Mouse (Mus musculus) limb, embryonic 14.5 days (tissue): Measurements from ENCODE around the gene Pik3cg. TPM values are rescaled to one million over a fixed set of nuclear protein-coding genes. Genes with fewer than 3 reads are reported as not detected.

Experiments used
- ATAC-seq: fragments of 200-750 bp; cut with Nextera tagmentation; 2 replicates; pipeline ENCODE4 v1.8.0; 2017; ENCODE audit warnings: low read depth, moderate number of reproducible peaks, moderate TSS enrichment; ENCODE audit not compliant: low FRiP score
- DNase-seq: peaks from one replicate; pipeline ENCODE4 v3.0.0-alpha.2; 2015; ENCODE audit warnings: low spot score
- H3K27ac ChIP-seq: fragments of 300-500 bp; sonication (generic); replicated peaks from 2 replicates; pipeline ENCODE4 v1.5.1; 2014; ENCODE audit warnings: low read depth, mild to moderate bottlenecking, low read length, moderate library complexity, mixed read lengths
- H3K27me3 ChIP-seq: fragments of 300-500 bp; sonication (generic); 2 replicates; pipeline ENCODE4 v1.6.1; 2014; ENCODE audit warnings: low read length, mixed read lengths; ENCODE audit not compliant: control insufficient read depth, insufficient read depth
- H3K36me3 ChIP-seq: fragments of 300-500 bp; sonication (generic); 2 replicates; pipeline ENCODE4 v1.6.1; 2014; ENCODE audit warnings: mild to moderate bottlenecking, low read length, moderate library complexity, mixed read lengths; ENCODE audit not compliant: control insufficient read depth, insufficient read depth
- H3K4me1 ChIP-seq: fragments of 300-500 bp; sonication (generic); 2 replicates; pipeline ENCODE4 v1.6.1; 2014; ENCODE audit warnings: antibody characterized with exemption, low read length, mixed read lengths; ENCODE audit not compliant: control insufficient read depth, insufficient read depth
- H3K4me2 ChIP-seq: fragments of 300-500 bp; sonication (generic); replicated peaks from 2 replicates; pipeline ENCODE4 v1.6.1; 2014; ENCODE audit warnings: low read depth, mild to moderate bottlenecking, low read length, moderate library complexity; ENCODE audit not compliant: severe bottlenecking
- H3K4me3 ChIP-seq: fragments of 300-500 bp; sonication (generic); replicated peaks from 2 replicates; pipeline ENCODE4 v1.5.1; 2014; ENCODE audit warnings: low read length
- H3K9ac ChIP-seq: fragments of 300-500 bp; sonication (generic); 2 replicates; pipeline ENCODE4 v1.6.1; 2014; ENCODE audit warnings: mild to moderate bottlenecking, low read depth, low read length, moderate library complexity; ENCODE audit not compliant: severe bottlenecking
- H3K9me3 ChIP-seq: fragments of 300-500 bp; sonication (generic); 2 replicates; pipeline ENCODE4 v1.6.1; 2016; ENCODE audit warnings: low read length; ENCODE audit not compliant: control insufficient read depth
- POLR2A ChIP-seq: fragments of 200-500 bp; IDR thresholded peaks from 2 replicates; pipeline ENCODE4 v1.8.0; 2012; ENCODE audit warnings: inconsistent platforms, mild to moderate bottlenecking, moderate library complexity, borderline replicate concordance; ENCODE audit not compliant: insufficient read depth, insufficient read length; ENCODE audit errors: extremely low read depth
- WGBS: fragments of 180-500 bp; shearing (Covaris S2); extraction: QIAGEN DNeasy Blood & Tissue Kit; methylation state at CpG from one replicate; pipeline ENCODE4 v1.1.7; 2014; 5-methylcytosine and 5-hydroxymethylcytosine counted together
- polyA plus RNA-seq, 2 experiments: library from polyadenylated mRNA; depleted of rRNA in 1 of 2; stranded (reverse) in 1 of 2; unstranded in 1 of 2; fragments of >200 nt; fragmentation: Nextera tagmentation in 1 of 2; extraction: Ambion mirVana in 1 of 2; gene quantifications; 2 replicates each; pipeline versions ENCODE4 v1.2.1 to v1.2.3; 2012 to 2014

The Pik3cg gene
- polyA plus RNA-seq, 2 experiments: 2.8 to 4.7 TPM

- Histone ChIP-seq H3K9me3 (no peaks in the 10 kb centered on the region), H3K4me3 (no peak overlapping the region), H3K36me3 (no peaks in the 10 kb centered on the region), H3K27me3 (no peaks in the 10 kb centered on the region), H3K9ac (no peak overlapping the region), H3K4me1 (no peaks in the 10 kb centered on the region), H3K4me2 (no peak overlapping the region), H3K27ac (no peak overlapping the region)
- ATAC-seq (no peak), DNase-seq (no peak)
- WGBS: 82% methylated on average over 15 of the region's 15 CpGs
- no peak for TF ChIP-seq POLR2A
These were observed 25.6 kb downstream of the Pik3cg start for GRCm38 (mm10) chr12:32182632-32183419.

GRCm38 (mm10) chr12:32181885-32182284 lies 26.6 kb downstream of the Pik3cg start:
- no peaks in the 10 kb centered on the region for H3K9me3 ChIP-seq
- WGBS: 19% methylated on average over 4 of the region's 4 CpGs
- H3K4me3 ChIP-seq: no peak overlapping the region
- no peaks in the 10 kb centered on the region for H3K36me3 ChIP-seq
- H3K9ac ChIP-seq: no peak overlapping the region
- no peaks in the 10 kb centered on the region for H3K27me3 ChIP-seq
- no peak overlapping the region for H3K4me2 ChIP-seq
- no peak for TF ChIP-seq POLR2A
- no peaks in the 10 kb centered on the region for H3K4me1 ChIP-seq
- ATAC-seq (no peak), DNase-seq (no peak)
- no peak overlapping the region for H3K27ac ChIP-seq

GRCm38 (mm10) chr12:32174437-32174836 lies 34.0 kb downstream of the Pik3cg start:
- Histone ChIP-seq H3K4me1 (no peaks in the 10 kb centered on the region), H3K9me3 (no peaks in the 10 kb centered on the region), H3K27ac (no peak overlapping the region), H3K36me3 (no peaks in the 10 kb centered on the region), H3K9ac (no peak overlapping the region), H3K27me3 (no peaks in the 10 kb centered on the region), H3K4me3 (no peak overlapping the region), H3K4me2 (no peak overlapping the region)
- no peak for DNase-seq
- no peak for TF ChIP-seq POLR2A
- WGBS: 88% methylated on average over 6 of the region's 6 CpGs
- ATAC-seq: no peak

GRCm38 (mm10) chr12:32172826-32173225 lies 35.6 kb downstream of the Pik3cg start:
- H3K9ac ChIP-seq: no peak overlapping the region
- no peaks in the 10 kb centered on the region for H3K9me3 ChIP-seq
- no peaks in the 10 kb centered on the region for H3K36me3 ChIP-seq
- DNase-seq: no peak
- H3K4me2 ChIP-seq: no peak overlapping the region
- H3K4me3 ChIP-seq: no peak overlapping the region
- H3K4me1 ChIP-seq: no peaks in the 10 kb centered on the region
- ATAC-seq: no peak
- TF ChIP-seq POLR2A: no peak
- 92% methylated on average over 7 of the region's 7 CpGs for WGBS
- H3K27ac ChIP-seq: no peak overlapping the region
- no peaks in the 10 kb centered on the region for H3K27me3 ChIP-seq

- Histone ChIP-seq H3K4me2 (no peak overlapping the region), H3K4me1 (no peaks in the 10 kb centered on the region), H3K9ac (no peak overlapping the region), H3K9me3 (no peaks in the 10 kb centered on the region), H3K27ac (no peak overlapping the region), H3K4me3 (no peak overlapping the region), H3K36me3 (no peaks in the 10 kb centered on the region), H3K27me3 (no peaks in the 10 kb centered on the region)
- 11% methylated on average over 5 of the region's 5 CpGs for WGBS
- DNase-seq: peak; percentile 3
- no peak for ATAC-seq
- TF ChIP-seq POLR2A: no peak
These were observed 39.3 kb downstream of the Pik3cg start for GRCm38 (mm10) chr12:32169164-32169563.
